Mouse (Mus musculus): Measurements from ENCODE around the gene Cbx4. TPM values are rescaled to one million over a fixed set of nuclear protein-coding genes. Genes with fewer than 3 reads are reported as not detected.
A peak's percentile ranks its signal among the peaks of the same experiment; 100 is the strongest.

Cbx4 gene
- total RNA-seq, 2 experiments from 2014 or later: 30.5 to 34.9 TPM

- DNase-seq: no peak
Measured at GRCm38 (mm10) chr11:119041325-119041716, 44.7 kb downstream of the Cbx4 start.

- DNase-seq: peak; percentile 99
Measured at GRCm38 (mm10) chr11:119040600-119041324, 45.3 kb downstream of the Cbx4 start, which contains the start of gene Cbx8. Gene Cbx8 (minus strand): TSS chr11:119040969.

GRCm38 (mm10) chr11:119039732-119040512 is 46.1 kb downstream of the Cbx4 start:
- no peak for DNase-seq

- DNase-seq: no peak
Measured at GRCm38 (mm10) chr11:119038744-119039484, 47.1 kb downstream of the Cbx4 start.

GRCm38 (mm10) chr11:119037780-119038401 is 48.1 kb downstream of the Cbx4 start:
- DNase-seq: no peak

- peak; percentile 45 for DNase-seq
Measured at GRCm38 (mm10) chr11:119036934-119037779, 48.9 kb downstream of the Cbx4 start.

- no peak for DNase-seq
Measured at GRCm38 (mm10) chr11:119036447-119036846, 49.6 kb downstream of the Cbx4 start.

GRCm38 (mm10) chr11:119035686-119036165 is 50.3 kb downstream of the Cbx4 start:
- DNase-seq: no peak

- DNase-seq: no peak
Measured at GRCm38 (mm10) chr11:119035094-119035685, 50.8 kb downstream of the Cbx4 start.

- DNase-seq: no peak
Measured at GRCm38 (mm10) chr11:119034635-119035034, 51.4 kb downstream of the Cbx4 start.

GRCm38 (mm10) chr11:119033874-119034558 is 52.0 kb downstream of the Cbx4 start:
- peak; percentile 92 for DNase-seq

Other genes starting within 250 kb of the Cbx4 start
- gene Rbfox3, start 174.6 kb downstream of the Cbx4 start, total RNA-seq (2021): under 1 TPM; 0.09 to 0.12 TPM
- not detected for gene Enpp7, start 98.0 kb downstream of the Cbx4 start, total RNA-seq (2021)
- gene Cbx2, start 63.3 kb downstream of the Cbx4 start, total RNA-seq (2021): 1 to 10 TPM; 7.6 to 7.8 TPM
- gene Cbx8, start 45.3 kb downstream of the Cbx4 start, total RNA-seq (2021): 1 to 10 TPM; 5.6 to 5.7 TPM
- gene Tbc1d16, start 142.3 kb upstream of the Cbx4 start, total RNA-seq (2021): 10 to 100 TPM; 60.5 to 63.4 TPM
- 1 to 10 TPM in 1 of 2 experiments, under 1 TPM in 1; 0.27 to 1.4 TPM for gene Ccdc40, start 142.4 kb upstream of the Cbx4 start, total RNA-seq (2021)
- 10 to 100 TPM; 52.1 to 53.2 TPM for gene Gaa, start 181.7 kb upstream of the Cbx4 start, total RNA-seq (2021)
- gene Eif4a3, start 213.9 kb upstream of the Cbx4 start, total RNA-seq (2021): 100 to 1,000 TPM; 141 to 154 TPM
- under 1 TPM; 0.16 to 0.21 TPM for gene Card14, start 221.5 kb upstream of the Cbx4 start, total RNA-seq (2021)

Data from heart, postnatal 4 days (tissue).